Mouse (Mus musculus): ENCODE results near the gene Rtcb.

- no peak for TF ChIP-seq CTCF (IDR thresholded peaks at IDR 0.05; ENCODE audit: low read depth, low read length)
- TF ChIP-seq GATA1 (IDR thresholded peaks at IDR 0.05; ENCODE audit: borderline replicate concordance, low read length): no peak
- no peak for TF ChIP-seq TAL1 (conservative IDR thresholded peaks at IDR 0.05; ENCODE audit: low read depth, low read length)
Observed at GRCm38 (mm10) chr10:85964316-85964715, 6.7 kb upstream of the Rtcb start.
